Mouse (Mus musculus) liver, adult 2 months (tissue): Measurements from ENCODE around the gene Gm20671.

Experiments
- CTCF ChIP-seq: fragments of 200-500 bp; IDR thresholded peaks from 2 replicates; pipeline ENCODE4 v1.5.1; 2011; ENCODE audit warnings: low read depth, low read length, control low read depth
- POLR2A ChIP-seq: fragments of 200-500 bp; IDR thresholded peaks from 2 replicates; pipeline ENCODE4 v1.6.1; 2011; ENCODE audit warnings: low read length, control low read depth; ENCODE audit not compliant: insufficient read depth; ENCODE audit errors: extremely low read depth

- no peak for TF ChIP-seq CTCF
- TF ChIP-seq POLR2A: no peak
Measured at GRCm38 (mm10) chr5:32711485-32711884, 115.4 kb downstream of the Gm20671 start.
